Mouse (Mus musculus): Measurements from ENCODE around the gene Akr1c13. TPM values are rescaled to one million over a fixed set of nuclear protein-coding genes. Genes with fewer than 3 reads are reported as not detected.

The Akr1c13 gene
- polyA plus RNA-seq, 1 experiment from 2014 or later: 3.8 TPM

- DNase-seq: peak; percentile 44
- Histone ChIP-seq H3K36me3 (ENCODE audit: insufficient read depth) (no peaks in the 10 kb centered on the region), H3K9me3 (ENCODE audit: low read depth, low read length) (no peaks in the 10 kb centered on the region), H3K4me1 (ENCODE audit: insufficient read depth) (no peaks in the 10 kb centered on the region), H3K4me2 (no peak within 1 kb of the TSS), H3K9ac (no peak within 1 kb of the TSS), H3K4me3 (ENCODE audit: low read depth, low read length) (no peak within 1 kb of the TSS), H3K27ac (ENCODE audit: low read depth) (no peak within 1 kb of the TSS), H3K27me3 (ENCODE audit: insufficient read depth, low read length) (no peaks in the 10 kb centered on the region)
- 61% methylated on average over 1 of the region's 1 CpGs for WGBS
- no peak for TF ChIP-seq CTCF (IDR thresholded peaks at IDR 0.05; ENCODE audit: low read depth)
- no peak for ATAC-seq (ENCODE audit: insufficient read depth)
Observed at GRCm38 (mm10) chr13:4228441-4228840, 37.5 kb downstream of the Akr1c13 start, which contains the start of gene Akr1c19. Gene Akr1c19 (plus strand): TSS chr13:4228700.

- ATAC-seq (ENCODE audit: insufficient read depth) (no peak), DNase-seq (peak; percentile 16)
- no peaks in the 10 kb centered on the region for H3K9me3 ChIP-seq (ENCODE audit: low read depth, low read length)
- H3K4me1 ChIP-seq (ENCODE audit: insufficient read depth): no peaks in the 10 kb centered on the region
- H3K4me2 ChIP-seq: no peak overlapping the region
- H3K9ac ChIP-seq: no peak overlapping the region
- H3K4me3 ChIP-seq (ENCODE audit: low read depth, low read length): no peak overlapping the region
- WGBS: 70% methylated on average over 8 of the region's 8 CpGs
- H3K27ac ChIP-seq (ENCODE audit: low read depth): no peak overlapping the region
- H3K36me3 ChIP-seq (ENCODE audit: insufficient read depth): no peaks in the 10 kb centered on the region
- no peaks in the 10 kb centered on the region for H3K27me3 ChIP-seq (ENCODE audit: insufficient read depth, low read length)
- no peak for TF ChIP-seq CTCF (IDR thresholded peaks at IDR 0.05; ENCODE audit: low read depth)
Observed at GRCm38 (mm10) chr13:4230841-4231623, 40.1 kb downstream of the Akr1c13 start.

- Histone ChIP-seq H3K4me1 (ENCODE audit: insufficient read depth) (no peaks in the 10 kb centered on the region), H3K9me3 (ENCODE audit: low read depth, low read length) (no peaks in the 10 kb centered on the region), H3K4me3 (ENCODE audit: low read depth, low read length) (no peak overlapping the region), H3K27me3 (ENCODE audit: insufficient read depth, low read length) (no peaks in the 10 kb centered on the region), H3K27ac (ENCODE audit: low read depth) (peak overlapping the region; percentile 43; the same call in 1 of the 2 replicates), H3K36me3 (ENCODE audit: insufficient read depth) (no peaks in the 10 kb centered on the region), H3K4me2 (no peak overlapping the region), H3K9ac (no peak overlapping the region)
- WGBS: 59% methylated on average over 1 of the region's 1 CpGs
- DNase-seq (peak; percentile 10), ATAC-seq (ENCODE audit: insufficient read depth) (peak; percentile 13; the same call in 1 of the 2 replicates)
- no peak for TF ChIP-seq CTCF (IDR thresholded peaks at IDR 0.05; ENCODE audit: low read depth)
Observed at GRCm38 (mm10) chr13:4233135-4233534, 42.2 kb downstream of the Akr1c13 start.

GRCm38 (mm10) chr13:4233536-4234172 lies 42.7 kb downstream of the Akr1c13 start:
- Histone ChIP-seq H3K4me3 (ENCODE audit: low read depth, low read length) (no peak overlapping the region), H3K9me3 (ENCODE audit: low read depth, low read length) (no peaks in the 10 kb centered on the region), H3K27ac (ENCODE audit: low read depth) (no peak overlapping the region), H3K4me2 (peak overlapping the region; percentile 40), H3K4me1 (ENCODE audit: insufficient read depth) (no peaks in the 10 kb centered on the region), H3K36me3 (ENCODE audit: insufficient read depth) (no peaks in the 10 kb centered on the region), H3K9ac (no peak overlapping the region), H3K27me3 (ENCODE audit: insufficient read depth, low read length) (no peaks in the 10 kb centered on the region)
- 55% methylated on average over 3 of the region's 3 CpGs for WGBS
- TF ChIP-seq CTCF (IDR thresholded peaks at IDR 0.05; ENCODE audit: low read depth): no peak
- peak; percentile 63 for DNase-seq
- ATAC-seq (ENCODE audit: insufficient read depth): peak; percentile 93

GRCm38 (mm10) chr13:4244861-4245559 lies 54.1 kb downstream of the Akr1c13 start:
- Histone ChIP-seq H3K36me3 (ENCODE audit: insufficient read depth) (no peaks in the 10 kb centered on the region), H3K27ac (ENCODE audit: low read depth) (no peak overlapping the region), H3K4me2 (peak overlapping the region; percentile 54), H3K9ac (peak overlapping the region; percentile 33; the same call in 1 of the 2 replicates), H3K4me1 (ENCODE audit: insufficient read depth) (no peaks in the 10 kb centered on the region), H3K9me3 (ENCODE audit: low read depth, low read length) (no peaks in the 10 kb centered on the region), H3K27me3 (ENCODE audit: insufficient read depth, low read length) (no peaks in the 10 kb centered on the region), H3K4me3 (ENCODE audit: low read depth, low read length) (peak overlapping the region; percentile 11; the same call in 1 of the 2 replicates)
- DNase-seq: peak; percentile 63
- no peak for TF ChIP-seq CTCF (IDR thresholded peaks at IDR 0.05; ENCODE audit: low read depth)
- peak; percentile 99 for ATAC-seq (ENCODE audit: insufficient read depth)
- WGBS: 3% methylated on average over 13 of the region's 13 CpGs

- Histone ChIP-seq H3K4me1 (ENCODE audit: insufficient read depth) (no peaks in the 10 kb centered on the region), H3K9me3 (ENCODE audit: low read depth, low read length) (no peaks in the 10 kb centered on the region), H3K36me3 (ENCODE audit: insufficient read depth) (no peaks in the 10 kb centered on the region), H3K9ac (no peak overlapping the region), H3K27me3 (ENCODE audit: insufficient read depth, low read length) (no peaks in the 10 kb centered on the region), H3K27ac (ENCODE audit: low read depth) (no peak overlapping the region), H3K4me3 (ENCODE audit: low read depth, low read length) (no peak overlapping the region), H3K4me2 (no peak overlapping the region)
- whole genome bisulfite sequencing: 65% methylated on average over 3 of the region's 3 CpGs
- TF ChIP-seq CTCF (IDR thresholded peaks at IDR 0.05; ENCODE audit: low read depth): no peak
- ATAC-seq (ENCODE audit: insufficient read depth) (no peak), DNase-seq (no peak)
Observed at GRCm38 (mm10) chr13:4249347-4249746, 58.4 kb downstream of the Akr1c13 start.

Other genes starting within 250 kb of the Akr1c13 start
- not detected in 2 replicates for gene Ucn3, start 245.8 kb upstream of the Akr1c13 start, polyA plus RNA-seq (2014; fragmentation: Nextera tagmentation; extraction: Ambion mirVana)
- 0.70 and 0.92 TPM in 2 replicates for gene Akr1c14, start 142.1 kb upstream of the Akr1c13 start, polyA plus RNA-seq (2014; fragmentation: Nextera tagmentation; extraction: Ambion mirVana)
- 0.22 and 0.57 TPM in 2 replicates for gene Akr1c18, start 40.5 kb upstream of the Akr1c13 start, polyA plus RNA-seq (2014; fragmentation: Nextera tagmentation; extraction: Ambion mirVana)
- gene Akr1c19, start 37.5 kb downstream of the Akr1c13 start, polyA plus RNA-seq (2014; fragmentation: Nextera tagmentation; extraction: Ambion mirVana): 10.6 and 13.3 TPM in 2 replicates
- 0.61 and 0.80 TPM in 2 replicates for gene Akr1c12, start 88.3 kb downstream of the Akr1c13 start, polyA plus RNA-seq (2014; fragmentation: Nextera tagmentation; extraction: Ambion mirVana)
- gene Akr1c6, start 243.2 kb downstream of the Akr1c13 start, polyA plus RNA-seq (2014; fragmentation: Nextera tagmentation; extraction: Ambion mirVana): not detected in 2 replicates